Mouse (Mus musculus): ENCODE measurements around the gene Car7. TPM values are rescaled to one million over a fixed set of nuclear protein-coding genes. Genes with fewer than 3 reads are reported as not detected.

Car7 gene
- polyA plus RNA-seq (2015; fragmentation: Nextera tagmentation; extraction: Ambion mirVana) = 1.2 and 1.3 TPM in 2 replicates

- no peaks in the 10 kb centered on the region; the same call in 1 of the 2 replicates for H3K4me1 ChIP-seq (replicated peaks; ENCODE audit: control insufficient read depth, insufficient read depth)
- H3K36me3 ChIP-seq (ENCODE audit: control insufficient read depth, insufficient read depth, low read length) = peaks cover 5% of the 10 kb centered on the region; the same call in 1 of the 2 replicates
- TF ChIP-seq CTCF (IDR thresholded peaks at IDR 0.05; ENCODE audit: low read depth) (peak; percentile 99), EP300 (optimal IDR thresholded peaks at IDR 0.05) (no peak)
- no peaks in the 10 kb centered on the region for H3K27me3 ChIP-seq (ENCODE audit: control insufficient read depth, insufficient read depth, low read length)
- peak within 1 kb of the TSS; percentile 98 for H3K4me3 ChIP-seq (ENCODE audit: low read depth, low read length)
- under 1% methylated on average over 69 of the region's 70 CpGs for WGBS
- H3K9me3 ChIP-seq (ENCODE audit: control insufficient read depth, low read length) = no peaks in the 10 kb centered on the region
- peak within 1 kb of the TSS; percentile 69 for H3K4me2 ChIP-seq (replicated peaks; ENCODE audit: low read depth)
- ATAC-seq (ENCODE audit: low FRiP score, low TSS enrichment) (peak; percentile 94), DNase-seq (ENCODE audit: low spot score) (peak; percentile 96)
- peak within 1 kb of the TSS; percentile 91 for H3K27ac ChIP-seq (replicated peaks)
- peak within 1 kb of the TSS; percentile 95 for H3K9ac ChIP-seq (ENCODE audit: low read length)
These were observed at the start of gene Car7, which contains the start of gene Nae1 for GRCm38 (mm10) chr8:104533971-104534778. Gene Car7 (plus strand): TSS chr8:104534689. Gene Nae1 (minus strand): TSS chr8:104534637.

GRCm38 (mm10) chr8:104509061-104510006 is 25.2 kb upstream of the Car7 start, which contains the start of gene Terb1:
Gene Terb1 (minus strand): TSS chr8:104509910.
- ATAC-seq (ENCODE audit: low FRiP score, low TSS enrichment) (peak; percentile 86), DNase-seq (ENCODE audit: low spot score) (peak; percentile 75)
- TF ChIP-seq CTCF (IDR thresholded peaks at IDR 0.05; ENCODE audit: low read depth) (peak; percentile 38), EP300 (optimal IDR thresholded peaks at IDR 0.05) (no peak)
- H3K27me3 ChIP-seq (ENCODE audit: control insufficient read depth, insufficient read depth, low read length) = no peaks in the 10 kb centered on the region
- no peaks in the 10 kb centered on the region for H3K4me1 ChIP-seq (replicated peaks; ENCODE audit: control insufficient read depth, insufficient read depth)
- H3K36me3 ChIP-seq (ENCODE audit: control insufficient read depth, insufficient read depth, low read length) = peaks cover 6% of the 10 kb centered on the region; the same call in 1 of the 2 replicates
- H3K27ac ChIP-seq (replicated peaks) = peak within 1 kb of the TSS; percentile 13; the same call in 1 of the 2 replicates
- 2% methylated on average over 63 of the region's 64 CpGs for WGBS
- peak within 1 kb of the TSS; percentile 98 for H3K4me2 ChIP-seq (replicated peaks; ENCODE audit: low read depth)
- H3K9ac ChIP-seq (ENCODE audit: low read length) = peak within 1 kb of the TSS; percentile 72
- no peaks in the 10 kb centered on the region for H3K9me3 ChIP-seq (ENCODE audit: control insufficient read depth, low read length)
- peak within 1 kb of the TSS; percentile 54 for H3K4me3 ChIP-seq (ENCODE audit: low read depth, low read length)

DNA sequence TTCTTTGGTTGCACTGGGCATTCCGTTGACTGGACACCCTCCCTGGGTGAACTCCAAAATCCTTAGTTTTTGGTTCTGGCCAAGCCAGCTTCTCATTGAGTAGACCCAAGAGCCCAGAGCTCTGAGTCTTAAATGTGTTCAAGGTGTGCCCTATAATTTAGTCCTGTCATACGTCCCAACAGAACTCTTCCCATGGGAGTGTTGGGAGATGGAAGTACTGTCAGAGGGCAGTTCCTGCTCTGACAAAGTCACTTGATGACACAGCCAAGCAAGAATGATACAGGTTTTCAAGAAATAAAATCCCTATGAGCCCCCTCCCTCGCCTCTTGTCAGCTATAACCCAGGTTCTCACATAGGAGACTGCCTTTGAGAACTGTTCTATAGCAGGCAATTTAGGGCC is 24.4 kb upstream of the Car7 start:
- Histone ChIP-seq H3K4me1 (replicated peaks; ENCODE audit: control insufficient read depth, insufficient read depth) (no peaks in the 10 kb centered on the region), H3K9ac (ENCODE audit: low read length) (no peak overlapping the region), H3K4me2 (replicated peaks; ENCODE audit: low read depth) (peak overlapping the region; percentile 98), H3K27ac (replicated peaks) (no peak overlapping the region), H3K27me3 (ENCODE audit: control insufficient read depth, insufficient read depth, low read length) (no peaks in the 10 kb centered on the region), H3K36me3 (ENCODE audit: control insufficient read depth, insufficient read depth, low read length) (peaks cover 6% of the 10 kb centered on the region; the same call in 1 of the 2 replicates), H3K4me3 (ENCODE audit: low read depth, low read length) (no peak overlapping the region), H3K9me3 (ENCODE audit: control insufficient read depth, low read length) (no peaks in the 10 kb centered on the region)
- ATAC-seq (ENCODE audit: low FRiP score, low TSS enrichment) (peak; percentile 27), DNase-seq (ENCODE audit: low spot score) (no peak)
- no peak for TF ChIP-seq EP300 (optimal IDR thresholded peaks at IDR 0.05)
- no peak for TF ChIP-seq CTCF (IDR thresholded peaks at IDR 0.05; ENCODE audit: low read depth)
- 87% methylated on average over 3 of the region's 3 CpGs for WGBS

DNA sequence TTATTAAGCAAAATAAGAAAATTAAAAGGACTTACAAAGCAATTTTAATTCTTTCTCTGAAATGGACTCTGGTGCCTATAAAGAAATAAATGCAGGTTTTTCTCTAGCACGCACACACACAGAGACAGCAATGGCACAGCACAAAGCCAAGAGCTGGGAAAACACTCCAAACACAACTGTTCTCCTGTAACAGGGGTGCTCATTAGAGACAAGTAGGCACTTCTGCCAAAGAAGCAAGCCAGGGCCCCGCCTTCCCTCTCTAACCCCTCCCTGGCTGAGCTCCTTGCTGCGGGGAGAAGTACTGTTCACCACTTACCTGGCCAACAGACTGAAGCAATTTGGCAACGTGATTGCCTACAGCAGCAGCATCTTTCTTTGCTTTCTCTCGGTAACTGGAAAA is 16.6 kb upstream of the Car7 start:
- Histone ChIP-seq H3K9me3 (ENCODE audit: control insufficient read depth, low read length) (no peaks in the 10 kb centered on the region), H3K27me3 (ENCODE audit: control insufficient read depth, insufficient read depth, low read length) (no peaks in the 10 kb centered on the region), H3K4me1 (replicated peaks; ENCODE audit: control insufficient read depth, insufficient read depth) (no peaks in the 10 kb centered on the region), H3K27ac (replicated peaks) (no peak overlapping the region), H3K36me3 (ENCODE audit: control insufficient read depth, insufficient read depth, low read length) (peaks cover 12% of the 10 kb centered on the region), H3K4me3 (ENCODE audit: low read depth, low read length) (no peak overlapping the region), H3K9ac (ENCODE audit: low read length) (no peak overlapping the region), H3K4me2 (replicated peaks; ENCODE audit: low read depth) (no peak overlapping the region)
- WGBS = 86% methylated on average over 5 of the region's 5 CpGs
- TF ChIP-seq EP300 (optimal IDR thresholded peaks at IDR 0.05) (no peak), CTCF (IDR thresholded peaks at IDR 0.05; ENCODE audit: low read depth) (no peak)
- no peak for ATAC-seq (ENCODE audit: low FRiP score, low TSS enrichment)
- no peak for DNase-seq (ENCODE audit: low spot score)

DNA sequence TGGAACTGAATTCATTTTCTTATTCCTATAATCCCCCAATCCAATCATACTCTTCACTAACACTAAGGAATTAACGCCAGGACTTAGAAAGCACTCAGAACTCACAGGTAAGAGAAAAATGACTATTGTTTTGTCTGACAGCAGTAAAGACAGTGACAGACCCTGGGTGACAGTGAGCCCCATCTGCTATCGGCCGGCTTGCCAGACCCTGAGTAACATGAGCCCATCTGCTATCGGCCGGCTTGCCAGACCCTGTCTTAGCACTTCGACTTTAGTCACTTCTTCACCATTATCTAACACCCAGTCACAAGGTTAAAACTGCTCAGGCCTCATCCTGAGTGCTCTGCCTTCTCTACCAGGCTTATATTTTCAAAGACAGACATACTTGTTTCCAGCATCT is 4.8 kb upstream of the Car7 start:
- Histone ChIP-seq H3K4me2 (replicated peaks; ENCODE audit: low read depth) (no peak overlapping the region), H3K9ac (ENCODE audit: low read length) (no peak overlapping the region), H3K27ac (replicated peaks) (no peak overlapping the region), H3K27me3 (ENCODE audit: control insufficient read depth, insufficient read depth, low read length) (no peaks in the 10 kb centered on the region), H3K9me3 (ENCODE audit: control insufficient read depth, low read length) (no peaks in the 10 kb centered on the region), H3K4me1 (replicated peaks; ENCODE audit: control insufficient read depth, insufficient read depth) (no peaks in the 10 kb centered on the region; the same call in 1 of the 2 replicates), H3K4me3 (ENCODE audit: low read depth, low read length) (no peak overlapping the region), H3K36me3 (ENCODE audit: control insufficient read depth, insufficient read depth, low read length) (peaks cover 5% of the 10 kb centered on the region; the same call in 1 of the 2 replicates)
- ATAC-seq (ENCODE audit: low FRiP score, low TSS enrichment) (no peak), DNase-seq (ENCODE audit: low spot score) (no peak)
- WGBS = 92% methylated on average over 6 of the region's 6 CpGs
- TF ChIP-seq CTCF (IDR thresholded peaks at IDR 0.05; ENCODE audit: low read depth) (no peak), EP300 (optimal IDR thresholded peaks at IDR 0.05) (no peak)
